Mouse (Mus musculus): ENCODE measurements at regions not wholly inside any gene's neighbourhood (a gene's known extent, or its start where the extent isn't known, plus 50 kb on each side); places are given as distances from the start of the nearest gene placed in this dataset.
A peak's percentile ranks its signal among the peaks of the same experiment; 100 is the strongest.

- DNase-seq = no peak
Measured at GRCm38 (mm10) chr4:78970751-78971150, 759.0 kb upstream of the Ptprd start.

GRCm38 (mm10) chr4:78943561-78943960, 731.8 kb upstream of the Ptprd start:
- DNase-seq = no peak

GRCm38 (mm10) chr4:78927144-78927543, 715.4 kb upstream of the Ptprd start:
- DNase-seq = no peak

- DNase-seq = peak in 1 of 2 experiments; percentile 4
Measured at GRCm38 (mm10) chr4:78924086-78924485, 712.3 kb upstream of the Ptprd start.

Data from layer of hippocampus, postnatal 36 days (tissue).